Mouse (Mus musculus) right cerebral cortex, postnatal 25 days (tissue): ENCODE data around the gene Pigt.
A peak's percentile ranks its signal among the peaks of the same experiment; 100 is the strongest.

Experiments
- DNase-seq: peaks from one replicate; pipeline ENCODE4 v3.0.0; 2022

The Pigt gene

GRCm38 (mm10) chr2:164496847-164497690 lies at the start of gene Pigt:
Gene Pigt (plus strand): TSS chr2:164497520.
- DNase-seq, result peak; percentile 90

GRCm38 (mm10) chr2:164448140-164448539 lies 49.2 kb upstream of the Pigt start:
- no peak for DNase-seq

GRCm38 (mm10) chr2:164448921-164449320 lies 48.4 kb upstream of the Pigt start:
- DNase-seq, result no peak

GRCm38 (mm10) chr2:164449341-164450042 lies 47.8 kb upstream of the Pigt start:
- DNase-seq, result no peak

GRCm38 (mm10) chr2:164452000-164452676 lies 45.2 kb upstream of the Pigt start:
- no peak for DNase-seq

- DNase-seq, result no peak
Observed at GRCm38 (mm10) chr2:164453047-164453757, 44.1 kb upstream of the Pigt start.

GRCm38 (mm10) chr2:164453887-164454500 lies 43.3 kb upstream of the Pigt start:
- DNase-seq, result no peak

- DNase-seq, result peak; percentile 82
Observed at GRCm38 (mm10) chr2:164454846-164455245, 42.5 kb upstream of the Pigt start.

GRCm38 (mm10) chr2:164455421-164456190 lies 41.7 kb upstream of the Pigt start:
- DNase-seq, result no peak

GRCm38 (mm10) chr2:164456413-164456812 lies 40.9 kb upstream of the Pigt start:
- no peak for DNase-seq

GRCm38 (mm10) chr2:164456864-164457300 lies 40.4 kb upstream of the Pigt start, which contains the start of gene Sys1:
Gene Sys1 (plus strand): TSS chr2:164456964.
- peak; percentile 36 for DNase-seq

- no peak for DNase-seq
Observed at GRCm38 (mm10) chr2:164457942-164458341, 39.4 kb upstream of the Pigt start.

- DNase-seq, result no peak
Observed at GRCm38 (mm10) chr2:164458535-164458934, 38.8 kb upstream of the Pigt start.

- peak; percentile 97 for DNase-seq
Observed at GRCm38 (mm10) chr2:164460745-164461551, 36.4 kb upstream of the Pigt start, which contains the start of gene Gm20458. Gene Gm20458 (plus strand): TSS chr2:164460967.

- no peak for DNase-seq
Observed at GRCm38 (mm10) chr2:164465161-164465560, 32.2 kb upstream of the Pigt start.

GRCm38 (mm10) chr2:164466787-164467186 lies 30.5 kb upstream of the Pigt start:
- DNase-seq, result no peak

GRCm38 (mm10) chr2:164470254-164470653 lies 27.1 kb upstream of the Pigt start:
- DNase-seq, result no peak

GRCm38 (mm10) chr2:164473624-164474023 lies 23.7 kb upstream of the Pigt start, which contains the start of gene Trp53tg5:
Gene Trp53tg5 (minus strand): TSS chr2:164473724.
- DNase-seq, result no peak

GRCm38 (mm10) chr2:164485681-164486257 lies 11.6 kb upstream of the Pigt start, which contains the start of gene Dbndd2:
Gene Dbndd2 (plus strand): TSS chr2:164486106.
- DNase-seq, result no peak
